Mouse (Mus musculus) MEL (cell line): Measurements from ENCODE around the gene Adam11.

ENCODE experiments used
- CTCF ChIP-seq, 3 experiments: IDR thresholded peaks in 2 of 3; conservative IDR thresholded peaks in 1 of 3; 2 replicates each; pipeline ENCODE4 v1.5.1; 2011 to 2012; ENCODE audit warnings: low read length in 3 of 3, low read depth in 2 of 3, mild to moderate bottlenecking in 2 of 3, improper control_type of control experiment in 1 of 3, inconsistent platforms in 1 of 3, mixed read lengths in 1 of 3, moderate library complexity in 1 of 3; ENCODE audit not compliant: control insufficient read depth in 1 of 3, insufficient read depth in 1 of 3, poor library complexity in 1 of 3, severe bottlenecking in 1 of 3
- EP300 ChIP-seq, 2 experiments: IDR thresholded peaks; 2 replicates each; pipeline ENCODE4 v1.6.1; 2011; ENCODE audit warnings: improper control_type of control experiment in 2 of 2, low read length in 2 of 2, low read depth in 1 of 2, mild to moderate bottlenecking in 1 of 2
- GATA1 ChIP-seq: IDR thresholded peaks from 2 replicates; pipeline ENCODE4 v1.6.1; 2011; ENCODE audit warnings: low read depth, low read length, improper control_type of control experiment
- MYB ChIP-seq: IDR thresholded peaks from 2 replicates; pipeline ENCODE4 v1.6.1; 2011; ENCODE audit warnings: mild to moderate bottlenecking, low read depth, low read length, improper control_type of control experiment
- POLR2AphosphoS2 ChIP-seq: IDR thresholded peaks from 2 replicates; pipeline ENCODE4 v1.6.1; 2011; ENCODE audit warnings: low read length, improper control_type of control experiment
- UBTF ChIP-seq: IDR thresholded peaks from 2 replicates; pipeline ENCODE4 v1.6.1; 2012; ENCODE audit warnings: low read depth, mild to moderate bottlenecking, inconsistent platforms, low read length, improper control_type of control experiment, moderate library complexity, borderline replicate concordance; ENCODE audit not compliant: insufficient read depth
- USF2 ChIP-seq, 2 experiments: IDR thresholded peaks; 2 replicates each; pipeline ENCODE4 v1.6.1; 2011 to 2012; ENCODE audit warnings: improper control_type of control experiment in 2 of 2, low read length in 2 of 2, borderline replicate concordance in 1 of 2, inconsistent platforms in 1 of 2, low read depth in 1 of 2, mild to moderate bottlenecking in 1 of 2; ENCODE audit not compliant: insufficient read depth in 1 of 2

DNA sequence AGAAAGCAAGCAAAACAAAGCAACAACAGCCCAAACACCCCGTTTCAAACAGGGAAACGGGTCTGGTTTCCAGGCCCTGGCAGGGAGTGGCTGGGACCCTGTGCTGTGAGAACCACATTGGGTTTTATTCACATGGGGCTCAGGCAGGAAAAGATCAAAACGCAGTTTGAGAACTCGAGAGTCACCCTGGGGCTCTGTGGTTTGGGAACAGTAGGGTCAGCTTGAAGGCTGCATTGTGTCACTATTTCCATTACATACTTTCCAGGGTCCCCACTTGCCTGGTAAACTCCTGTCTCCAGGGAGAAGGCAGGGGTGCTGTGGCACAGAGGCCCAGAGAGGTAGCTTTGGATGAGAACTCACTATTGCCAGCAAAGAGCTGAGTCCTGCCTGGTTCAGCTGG, 65.9 kb downstream of the Adam11 start:
- TF ChIP-seq POLR2AphosphoS2 (no peak), UBTF (no peak), USF2 (IDR thresholded peaks at IDR 0.05; ENCODE audit: borderline replicate concordance in 1 of 2, insufficient read depth in 1 of 2, low read depth in 1 of 2, low read length in 2 of 2) (no peak), CTCF (IDR thresholded peaks at IDR 0.05 in 2 of 3, conservative IDR thresholded peaks at IDR 0.05 in 1 of 3; ENCODE audit: control insufficient read depth in 1 of 3, insufficient read depth in 1 of 3, low read depth in 2 of 3, low read length in 3 of 3, poor library complexity in 1 of 3, severe bottlenecking in 1 of 3) (no peak), EP300 (IDR thresholded peaks at IDR 0.05; ENCODE audit: low read depth in 1 of 2, low read length in 2 of 2) (no peak), GATA1 (no peak), MYB (no peak)
